Mouse (Mus musculus) neural tube, embryonic 12.5 days (tissue): ENCODE results near the gene Megf6. TPM values are rescaled to one million over a fixed set of nuclear protein-coding genes. Genes with fewer than 3 reads are reported as not detected.

Experiments used
- ATAC-seq: fragments of 200-750 bp; cut with Nextera tagmentation; 2 replicates; pipeline ENCODE4 v1.8.0; 2017; ENCODE audit warnings: low read depth, mild to moderate bottlenecking, moderate TSS enrichment, moderate library complexity; ENCODE audit not compliant: low FRiP score
- H3K27ac ChIP-seq: fragments of 300-500 bp; sonication (generic); 2 replicates; pipeline ENCODE4 v1.5.1; 2016
- H3K27me3 ChIP-seq: fragments of 300-500 bp; sonication (generic); replicated peaks from 2 replicates; pipeline ENCODE4 v1.6.1; 2016; ENCODE audit warnings: mild to moderate bottlenecking
- H3K36me3 ChIP-seq: fragments of 300-500 bp; sonication (generic); 2 replicates; pipeline ENCODE4 v1.6.1; 2016; ENCODE audit warnings: mild to moderate bottlenecking
- H3K4me1 ChIP-seq: fragments of 300-500 bp; sonication (generic); 2 replicates; pipeline ENCODE4 v1.6.1; 2016
- H3K4me2 ChIP-seq: fragments of 300-500 bp; sonication (generic); replicated peaks from 2 replicates; pipeline ENCODE4 v1.6.1; 2016; ENCODE audit warnings: mild to moderate bottlenecking
- H3K4me3 ChIP-seq: fragments of 300-500 bp; sonication (generic); 2 replicates; pipeline ENCODE4 v1.5.1; 2016
- H3K9ac ChIP-seq: fragments of 300-500 bp; sonication (generic); 2 replicates; pipeline ENCODE4 v1.6.1; 2016; ENCODE audit warnings: mild to moderate bottlenecking
- H3K9me3 ChIP-seq: fragments of 300-500 bp; sonication (generic); 2 replicates; pipeline ENCODE4 v1.6.1; 2016; ENCODE audit warnings: mild to moderate bottlenecking
- WGBS: fragments of 180-500 bp; shearing (Covaris S2); methylation state at CpG from one replicate; pipeline ENCODE4 v1.1.7; 2016; 5-methylcytosine and 5-hydroxymethylcytosine counted together
- polyA plus RNA-seq: library from polyadenylated mRNA; unstranded; fragments of >200 nt; fragmentation: Nextera tagmentation; extraction: Ambion mirVana; gene quantifications from 2 replicates; pipeline ENCODE4 v1.2.1, GENCODE M21; 2016

Megf6 gene
- polyA plus RNA-seq, 1 experiment from 2014 or later = 17.7 TPM

DNA sequence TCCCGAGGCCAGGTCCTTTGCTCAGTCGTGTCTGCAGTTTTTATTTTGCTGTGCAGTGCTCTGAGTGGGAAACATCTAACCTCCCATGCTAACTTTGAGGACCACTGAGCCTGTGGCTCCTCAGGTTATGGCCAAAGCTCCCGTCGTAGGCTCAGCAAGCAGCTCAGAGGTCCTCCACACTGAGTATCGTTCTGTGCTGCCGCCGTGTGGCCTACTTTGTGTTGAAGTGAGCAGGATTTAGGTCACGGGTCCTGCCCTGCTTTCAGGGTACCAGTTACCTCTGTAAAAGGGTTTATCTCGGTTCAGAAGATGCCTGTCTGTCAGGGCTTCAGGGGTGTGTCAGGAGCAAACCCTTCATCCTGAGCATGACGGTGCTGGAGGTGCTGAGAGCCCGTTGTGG, 70.1 kb downstream of the Megf6 start:
- H3K9ac ChIP-seq = no peak overlapping the region
- H3K36me3 ChIP-seq = no peaks in the 10 kb centered on the region
- no peak overlapping the region for H3K4me3 ChIP-seq
- peaks cover 13% of the 10 kb centered on the region for H3K4me1 ChIP-seq
- H3K4me2 ChIP-seq = no peak overlapping the region
- H3K27me3 ChIP-seq = no peaks in the 10 kb centered on the region
- 65% methylated on average over 11 of the region's 11 CpGs for WGBS
- no peak overlapping the region for H3K27ac ChIP-seq
- no peaks in the 10 kb centered on the region for H3K9me3 ChIP-seq
- no peak for ATAC-seq

DNA sequence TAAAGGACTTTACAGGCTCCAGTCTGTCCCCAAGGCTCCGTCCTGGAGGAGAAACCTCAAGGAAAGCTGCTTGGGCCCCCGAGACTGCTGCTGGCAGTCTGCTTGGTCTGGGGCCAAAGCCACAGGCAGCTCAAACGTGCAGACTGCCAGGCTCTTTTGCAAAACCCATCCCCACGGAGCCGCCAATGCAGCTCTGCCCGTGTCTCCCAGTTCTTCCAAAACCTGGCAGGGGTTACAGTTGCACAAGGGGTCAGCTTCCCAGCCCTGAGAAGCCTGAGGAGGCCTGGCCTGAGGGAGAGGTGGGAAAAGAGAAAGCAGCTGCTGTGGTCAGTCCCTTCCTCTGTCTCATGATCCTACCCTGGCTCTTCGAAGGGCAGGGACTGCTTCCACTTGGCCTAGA, 74.8 kb downstream of the Megf6 start:
- Histone ChIP-seq H3K4me3 (no peak overlapping the region), H3K9ac (no peak overlapping the region), H3K36me3 (no peaks in the 10 kb centered on the region), H3K9me3 (no peaks in the 10 kb centered on the region), H3K4me1 (peaks cover 22% of the 10 kb centered on the region), H3K27ac (no peak overlapping the region), H3K4me2 (no peak overlapping the region), H3K27me3 (no peaks in the 10 kb centered on the region)
- 81% methylated on average over 7 of the region's 7 CpGs for WGBS
- ATAC-seq = no peak

DNA sequence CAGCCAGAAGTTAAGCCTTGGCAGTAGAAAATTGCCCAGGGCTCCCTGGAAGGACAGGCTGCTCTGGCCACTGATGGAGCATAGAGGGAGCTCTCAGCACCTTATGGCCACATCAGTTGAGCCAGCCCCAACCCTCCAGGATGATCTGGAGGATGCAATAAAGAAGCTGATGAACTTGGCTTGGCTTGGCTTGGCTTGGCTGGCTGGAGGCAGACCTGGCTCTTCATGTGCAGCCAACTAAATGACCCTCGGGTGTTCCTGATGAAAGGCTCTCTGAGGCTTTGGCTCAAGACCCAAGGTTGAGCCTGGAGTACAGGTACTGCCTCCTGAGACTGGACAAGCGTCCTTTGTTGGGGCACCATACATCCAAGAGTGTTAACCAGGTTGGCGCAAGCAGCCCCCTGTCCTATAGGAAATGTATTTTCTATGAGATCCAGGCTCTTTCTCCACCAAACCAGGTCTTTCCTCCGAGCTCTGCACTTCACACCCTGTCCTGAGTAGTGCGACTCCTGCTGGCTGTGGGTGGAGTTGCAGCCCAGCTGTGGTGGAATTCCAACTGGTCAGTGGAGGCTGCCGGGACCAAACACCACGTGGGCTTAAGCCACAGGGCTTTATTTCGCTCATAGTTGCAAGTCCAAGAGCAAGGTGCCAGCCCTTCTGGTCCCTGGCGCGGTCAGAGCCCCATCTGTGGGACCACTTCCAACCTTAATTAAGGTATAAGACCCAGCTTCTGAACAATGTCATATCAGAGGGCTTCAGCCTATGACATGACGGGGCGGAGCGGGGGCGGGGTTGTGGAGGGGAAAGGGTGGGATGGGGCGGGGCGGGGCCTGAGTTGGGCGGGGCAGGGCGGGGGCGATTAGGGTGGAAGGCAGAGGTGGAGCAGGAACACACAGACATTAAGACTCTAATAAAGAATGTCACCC, 75.8 kb downstream of the Megf6 start:
- Histone ChIP-seq H3K4me2 (peak overlapping the region; percentile 49), H3K27me3 (no peaks in the 10 kb centered on the region), H3K27ac (no peak overlapping the region), H3K4me3 (no peak overlapping the region), H3K36me3 (no peaks in the 10 kb centered on the region), H3K9ac (no peak overlapping the region), H3K4me1 (peaks cover 22% of the 10 kb centered on the region), H3K9me3 (no peaks in the 10 kb centered on the region)
- ATAC-seq = peak; percentile 11; the same call in 1 of the 2 replicates
- 9% methylated on average over 19 of the region's 19 CpGs for WGBS

DNA sequence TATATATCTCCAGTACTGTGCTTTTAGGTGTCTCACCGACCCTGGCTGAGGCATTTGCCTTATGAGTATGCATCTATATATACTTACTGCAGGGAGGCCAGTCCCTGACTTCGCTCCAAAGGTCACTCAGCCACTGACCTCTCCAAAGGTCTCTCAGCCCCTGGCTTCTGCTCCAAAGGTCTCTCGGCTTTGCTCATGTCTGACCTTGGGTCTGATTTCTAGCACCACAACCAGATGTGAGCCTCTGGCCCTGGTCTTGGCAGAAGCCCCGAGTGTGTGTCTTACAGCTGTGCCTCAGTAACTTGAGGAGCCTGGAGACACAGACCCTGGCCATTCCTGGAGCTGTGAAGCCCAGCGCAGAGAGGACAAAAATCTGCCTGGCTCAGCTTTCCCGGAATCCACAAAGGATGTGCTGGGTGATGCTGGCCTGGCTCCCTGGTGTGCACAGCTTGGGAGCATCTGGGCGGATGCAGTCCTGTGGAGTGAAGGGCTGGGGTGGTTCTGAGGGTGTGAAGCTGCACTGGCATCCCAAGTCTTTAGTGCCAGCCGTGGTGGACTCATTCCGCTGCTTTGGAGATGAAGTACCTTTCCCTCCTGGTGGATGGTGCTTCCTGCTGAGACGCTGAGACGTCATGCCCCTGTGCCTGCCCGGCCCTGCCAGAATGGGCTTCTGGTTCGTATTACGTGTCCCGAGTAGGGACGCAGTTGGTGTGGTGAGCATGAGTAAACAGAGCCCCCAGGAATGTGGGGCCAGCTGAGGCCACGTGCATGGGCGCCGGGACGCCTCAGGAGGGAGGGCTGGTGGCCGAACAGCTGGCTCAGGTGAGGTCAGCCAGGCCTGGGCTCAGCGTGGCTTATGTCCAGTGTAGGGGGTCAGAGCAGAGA, 76.9 kb downstream of the Megf6 start:
- Histone ChIP-seq H3K4me2 (no peak overlapping the region), H3K27me3 (no peaks in the 10 kb centered on the region), H3K4me3 (no peak overlapping the region), H3K36me3 (no peaks in the 10 kb centered on the region), H3K9me3 (no peaks in the 10 kb centered on the region), H3K27ac (no peak overlapping the region), H3K4me1 (peaks cover 22% of the 10 kb centered on the region), H3K9ac (no peak overlapping the region)
- ATAC-seq = 0 out of 2 replicates have a peak, but pooled peaks have one; percentile 15
- WGBS = 41% methylated on average over 22 of the region's 22 CpGs

DNA sequence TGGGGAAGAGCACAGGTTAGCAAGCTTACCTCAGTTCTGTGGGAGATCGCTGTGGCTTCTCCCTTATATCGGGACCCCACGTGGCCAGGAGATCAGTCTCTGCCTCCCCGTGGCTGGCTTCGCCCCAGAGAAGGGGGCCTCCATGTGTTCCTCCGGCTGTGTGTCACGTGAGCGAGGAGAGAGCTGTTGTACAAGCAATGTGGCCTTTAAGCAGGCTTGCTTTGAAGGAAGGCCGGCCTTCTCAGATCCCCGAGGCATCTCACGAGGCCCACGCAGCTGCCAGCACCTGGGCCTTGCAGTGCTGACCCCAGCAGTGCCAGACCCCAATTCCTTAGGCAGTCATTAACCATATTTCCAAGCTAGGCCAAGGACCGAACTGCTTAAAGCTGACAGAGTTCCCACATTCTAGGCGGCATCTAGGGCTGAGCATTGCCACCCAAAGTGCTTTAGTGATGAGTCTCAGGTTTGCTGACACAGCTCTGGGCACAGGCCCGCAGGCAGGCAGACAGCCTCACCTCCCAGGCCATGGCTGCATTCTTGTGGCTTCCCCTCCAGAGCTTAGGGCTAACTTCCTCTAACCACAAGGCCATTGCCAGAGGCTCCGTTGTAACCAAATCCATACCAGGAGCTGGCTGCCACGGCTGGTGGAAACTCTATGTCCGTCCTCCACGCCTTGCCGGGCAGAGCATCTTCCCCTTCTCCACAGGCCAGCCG, 77.7 kb downstream of the Megf6 start:
- H3K4me1 ChIP-seq = peaks cover 22% of the 10 kb centered on the region
- no peaks in the 10 kb centered on the region for H3K27me3 ChIP-seq
- H3K9ac ChIP-seq = no peak overlapping the region
- H3K4me3 ChIP-seq = no peak overlapping the region
- H3K36me3 ChIP-seq = no peaks in the 10 kb centered on the region
- no peaks in the 10 kb centered on the region for H3K9me3 ChIP-seq
- ATAC-seq = no peak
- H3K4me2 ChIP-seq = no peak overlapping the region
- WGBS = 78% methylated on average over 21 of the region's 21 CpGs
- no peak overlapping the region for H3K27ac ChIP-seq

DNA sequence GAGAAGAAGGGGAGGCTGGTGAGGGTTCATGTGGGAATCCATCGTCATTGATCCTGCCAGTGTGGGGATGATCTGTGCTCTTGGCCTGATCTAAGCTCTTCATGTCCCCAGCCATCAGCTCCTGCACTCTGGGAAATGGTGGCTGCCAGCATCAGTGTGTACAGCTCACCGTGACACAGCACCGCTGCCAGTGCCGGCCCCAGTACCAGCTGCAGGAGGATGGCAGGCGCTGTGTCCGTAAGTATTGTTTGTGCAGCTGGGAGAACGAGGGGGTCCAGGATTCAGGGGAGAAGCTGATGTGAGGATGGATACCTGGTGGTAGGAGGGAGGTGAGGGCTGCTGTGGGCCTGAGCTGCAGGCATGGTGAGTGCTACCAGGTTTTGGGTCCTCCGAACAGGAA, 78.8 kb downstream of the Megf6 start:
- Histone ChIP-seq H3K9me3 (no peaks in the 10 kb centered on the region), H3K4me1 (peaks cover 22% of the 10 kb centered on the region), H3K36me3 (no peaks in the 10 kb centered on the region), H3K27ac (peak overlapping the region; percentile 32; the same call in 1 of the 2 replicates), H3K27me3 (no peaks in the 10 kb centered on the region), H3K9ac (peak overlapping the region; percentile 8; the same call in 1 of the 2 replicates), H3K4me3 (no peak overlapping the region), H3K4me2 (no peak overlapping the region)
- ATAC-seq = no peak
- 60% methylated on average over 8 of the region's 8 CpGs for WGBS

DNA sequence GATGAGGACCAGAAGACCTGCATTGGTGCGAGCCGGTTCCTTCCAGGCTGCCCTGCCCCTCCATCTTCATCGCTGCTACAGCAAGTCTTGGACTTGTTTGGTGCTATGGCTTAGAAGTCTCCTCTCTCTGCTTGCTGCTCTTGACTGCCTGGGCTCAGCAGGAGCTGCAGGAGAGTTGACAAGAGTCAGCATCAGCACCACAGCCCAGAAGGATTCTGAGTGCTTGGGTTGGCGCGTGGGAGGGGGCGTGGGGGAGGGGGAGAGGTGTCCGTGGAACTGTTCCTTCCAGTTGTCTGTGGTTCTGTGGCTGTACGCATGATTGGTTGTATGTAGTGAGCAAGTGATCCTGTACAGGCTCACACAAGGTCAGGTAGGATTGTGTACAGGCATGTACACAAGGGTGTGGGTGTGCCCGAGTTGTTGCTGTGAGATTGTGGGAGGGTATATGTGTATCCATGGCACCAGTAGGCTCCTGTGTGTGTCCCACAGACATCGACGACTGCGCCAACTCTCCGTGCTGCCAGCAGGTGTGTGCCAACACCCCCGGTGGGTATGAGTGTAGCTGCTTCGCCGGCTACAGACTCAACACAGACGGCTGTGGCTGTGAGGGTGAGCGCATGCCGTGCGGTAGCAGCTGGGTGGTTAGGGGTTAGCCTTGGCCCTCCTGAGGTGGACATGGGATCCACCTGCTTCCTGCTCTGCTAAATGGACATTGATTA, 82.2 kb downstream of the Megf6 start:
- Histone ChIP-seq H3K36me3 (no peaks in the 10 kb centered on the region), H3K9ac (no peak overlapping the region), H3K4me2 (no peak overlapping the region), H3K27ac (no peak overlapping the region), H3K27me3 (no peaks in the 10 kb centered on the region), H3K4me1 (peaks cover 7% of the 10 kb centered on the region), H3K9me3 (no peaks in the 10 kb centered on the region), H3K4me3 (no peak overlapping the region)
- 94% methylated on average over 20 of the region's 20 CpGs for WGBS
- no peak for ATAC-seq

DNA sequence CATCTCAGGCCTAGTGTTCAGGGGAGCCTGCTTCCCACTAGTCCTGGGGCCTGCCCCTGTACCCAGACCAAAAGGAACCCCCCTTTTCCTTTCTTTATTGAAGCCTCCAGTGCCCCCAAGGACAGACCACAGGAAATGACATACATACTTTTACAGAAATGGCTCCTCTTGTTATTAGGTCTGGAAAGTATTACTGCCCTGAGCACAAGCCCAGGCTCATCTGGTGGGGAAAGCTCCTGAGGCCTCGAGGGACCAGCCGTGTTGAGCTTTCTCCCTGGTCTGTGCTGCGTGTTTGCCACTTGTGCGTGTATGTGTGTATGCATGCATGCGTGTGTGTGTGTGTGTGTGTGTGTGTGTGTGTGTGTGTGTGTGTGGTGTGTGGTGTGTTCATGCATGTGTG, 90.2 kb downstream of the Megf6 start:
- no peak overlapping the region for H3K27ac ChIP-seq
- ATAC-seq = no peak
- H3K36me3 ChIP-seq = peaks cover 9% of the 10 kb centered on the region
- H3K4me1 ChIP-seq = no peaks in the 10 kb centered on the region
- 0 out of 2 replicates have a peak, but pooled peaks cover 6% of the 10 kb centered on the region for H3K9me3 ChIP-seq
- H3K9ac ChIP-seq = no peak overlapping the region
- WGBS = 88% methylated on average over 5 of the region's 5 CpGs
- no peak overlapping the region for H3K4me2 ChIP-seq
- H3K27me3 ChIP-seq = no peaks in the 10 kb centered on the region
- H3K4me3 ChIP-seq = no peak overlapping the region

DNA sequence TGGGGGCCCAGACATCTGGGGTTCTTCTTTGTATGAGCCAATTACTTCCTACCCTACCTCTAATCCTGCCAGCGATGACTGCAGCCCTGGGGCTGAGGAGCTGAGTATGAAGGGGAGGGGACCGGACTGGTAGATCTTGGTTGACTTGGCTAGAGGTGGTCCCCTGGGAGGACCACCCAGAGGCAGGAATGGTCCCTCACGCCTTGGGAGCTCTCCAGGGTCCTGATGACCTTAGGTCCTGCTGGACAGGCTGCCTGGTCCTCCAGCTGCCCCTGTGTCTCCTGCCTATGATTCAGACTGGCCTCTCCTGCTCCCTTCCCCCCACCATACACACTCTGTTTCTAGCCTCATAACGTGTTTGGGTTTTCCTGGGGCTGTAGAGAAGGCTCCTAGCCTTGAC, 91.5 kb downstream of the Megf6 start:
- Histone ChIP-seq H3K36me3 (peaks cover 9% of the 10 kb centered on the region), H3K4me1 (no peaks in the 10 kb centered on the region), H3K4me3 (no peak overlapping the region), H3K9me3 (0 out of 2 replicates have a peak, but pooled peaks cover 6% of the 10 kb centered on the region), H3K9ac (no peak overlapping the region), H3K4me2 (no peak overlapping the region), H3K27me3 (no peaks in the 10 kb centered on the region), H3K27ac (no peak overlapping the region)
- 56% methylated on average over 4 of the region's 4 CpGs for WGBS
- no peak for ATAC-seq

DNA sequence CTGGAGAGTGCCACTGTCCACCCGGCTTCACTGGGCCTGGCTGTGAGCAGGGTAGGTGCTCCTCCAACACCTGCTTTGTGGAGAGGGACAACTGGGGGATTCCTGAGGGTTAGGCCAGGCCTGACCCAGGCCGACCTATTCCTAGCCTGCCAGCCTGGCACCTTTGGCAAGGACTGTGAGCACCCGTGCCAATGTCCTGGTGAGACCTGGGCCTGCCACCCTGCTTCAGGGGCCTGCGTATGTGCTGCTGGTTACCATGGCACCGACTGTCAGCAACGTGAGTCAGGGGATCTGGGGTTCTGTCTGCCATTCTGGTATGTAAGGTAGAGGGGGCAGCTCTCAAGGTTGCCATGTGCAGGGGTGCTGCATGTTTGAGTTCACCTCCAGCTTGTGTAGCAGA, 97.0 kb downstream of the Megf6 start:
- H3K27me3 ChIP-seq = no peaks in the 10 kb centered on the region
- H3K4me3 ChIP-seq = no peak overlapping the region
- H3K4me2 ChIP-seq = no peak overlapping the region
- no peak for ATAC-seq
- H3K4me1 ChIP-seq = no peaks in the 10 kb centered on the region
- no peak overlapping the region for H3K27ac ChIP-seq
- no peak overlapping the region for H3K9ac ChIP-seq
- WGBS = 89% methylated on average over 6 of the region's 6 CpGs
- H3K9me3 ChIP-seq = 0 out of 2 replicates have a peak, but pooled peaks cover 6% of the 10 kb centered on the region
- peaks cover 17% of the 10 kb centered on the region for H3K36me3 ChIP-seq

DNA sequence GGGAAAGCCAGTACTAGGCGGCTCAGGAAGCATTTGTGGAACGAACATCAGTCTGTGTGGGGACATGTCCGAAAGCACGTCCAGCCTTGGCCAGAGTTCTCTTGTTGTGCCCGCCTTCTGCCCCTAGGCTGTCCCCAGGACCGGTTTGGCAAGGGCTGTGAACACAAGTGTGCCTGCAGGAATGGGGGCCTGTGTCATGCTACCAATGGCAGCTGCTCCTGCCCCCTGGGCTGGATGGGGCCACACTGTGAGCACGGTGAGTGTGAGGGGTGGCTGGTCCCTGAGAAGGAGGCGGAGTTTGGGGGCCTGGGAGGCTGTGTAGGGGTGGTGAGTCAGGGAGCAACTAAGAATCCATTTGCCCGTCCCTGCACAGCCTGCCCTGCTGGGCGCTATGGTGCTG, 99.0 kb downstream of the Megf6 start:
- Histone ChIP-seq H3K4me2 (no peak overlapping the region), H3K27ac (no peak overlapping the region), H3K9me3 (no peaks in the 10 kb centered on the region), H3K36me3 (peaks cover 15% of the 10 kb centered on the region; the same call in 1 of the 2 replicates), H3K27me3 (no peaks in the 10 kb centered on the region), H3K9ac (no peak overlapping the region), H3K4me1 (no peaks in the 10 kb centered on the region), H3K4me3 (no peak overlapping the region)
- WGBS = 53% methylated on average over 10 of the region's 10 CpGs
- no peak for ATAC-seq
